Mouse (Mus musculus) heart, adult 2 months (tissue): ENCODE data around the gene D3Ertd254e. TPM values are rescaled to one million over a fixed set of nuclear protein-coding genes. Genes with fewer than 3 reads are reported as not detected.
"Not testable (repeated sequence)": the region's sequence is repeated elsewhere in the genome, so short reads cannot be mapped to it uniquely, and the experiment has no call there.

Experiments used
- DNase-seq, 2 experiments: peaks; one replicate each; pipeline ENCODE4 v3.0.0; 2021
- H3K27ac ChIP-seq: fragments of 200-600 bp; 2 replicates; pipeline ENCODE4 v1.8.1; 2022
- H3K27me3 ChIP-seq: fragments of 200-500 bp; 2 replicates; pipeline ENCODE4 v1.6.1; 2012; ENCODE audit warnings: mild to moderate bottlenecking, low read length, inconsistent platforms, mixed read lengths; ENCODE audit not compliant: control insufficient read depth, insufficient read depth
- H3K36me3 ChIP-seq: fragments of 200-500 bp; 2 replicates; pipeline ENCODE4 v1.6.1; 2012; ENCODE audit warnings: low read length, inconsistent platforms; ENCODE audit not compliant: control insufficient read depth, insufficient read depth
- H3K4me1 ChIP-seq: fragments of 200-500 bp; 2 replicates; pipeline ENCODE4 v1.6.1; 2011; ENCODE audit warnings: low read length; ENCODE audit not compliant: control insufficient read depth, insufficient read depth
- H3K4me3 ChIP-seq: fragments of 200-600 bp; 2 replicates; pipeline ENCODE4 v1.8.1; 2022
- H3K79me2 ChIP-seq: fragments of 200-500 bp; replicated peaks from 2 replicates; pipeline ENCODE4 v1.6.1; 2012; ENCODE audit warnings: mild to moderate bottlenecking, inconsistent platforms, low read length, moderate library complexity, mixed read lengths; ENCODE audit not compliant: control insufficient read depth, insufficient read depth
- H3K9ac ChIP-seq: fragments of 200-500 bp; 2 replicates; pipeline ENCODE4 v1.6.1; 2012; ENCODE audit warnings: low read depth, mild to moderate bottlenecking, control low read depth, inconsistent platforms, low read length, mixed read lengths
- CTCF ChIP-seq: fragments of 200-600 bp; IDR thresholded peaks from 2 replicates; pipeline ENCODE4 v1.8.1; 2022; ENCODE audit warnings: antibody characterized with exemption, mild to moderate bottlenecking, moderate library complexity
- EP300 ChIP-seq: fragments of 200-500 bp; IDR thresholded peaks from 2 replicates; pipeline ENCODE4 v1.6.1; 2011; ENCODE audit warnings: low read depth, low read length, control low read depth; ENCODE audit not compliant: insufficient read depth
- POLR2A ChIP-seq: fragments of 200-500 bp; IDR thresholded peaks from 2 replicates; pipeline ENCODE4 v1.6.1; 2011; ENCODE audit warnings: mild to moderate bottlenecking, low read depth, low read length, control low read depth; ENCODE audit not compliant: insufficient read depth
- WGBS: fragments of 180-500 bp; shearing (Covaris S2); methylation state at CpG from one replicate; pipeline ENCODE4 v1.1.7; 2018; 5-methylcytosine and 5-hydroxymethylcytosine counted together
- intact Hi-C: fragments of 180-260 bp; cut with DNase I; formaldehyde crosslinking; loops from one replicate; pipeline ENCODE4 v1.15.1; 2025
- long read RNA-seq: library from polyadenylated mRNA; stranded (forward); transcript quantifications from one replicate; pipeline ENCODE4 v2.0.0, GENCODE M21; 2021
- polyA plus RNA-seq: library from polyadenylated mRNA; depleted of rRNA; stranded (reverse); fragments of >200 nt; gene quantifications from 2 replicates; pipeline ENCODE4 v1.2.3, GENCODE M21; 2012; rRNA removed
- total RNA-seq, 2 experiments: library from RNA; stranded (reverse); gene quantifications; 2 replicates each; pipeline ENCODE4 v1.2.3; 2021

The D3Ertd254e gene
- total RNA-seq: 1 to 10 TPM; 3.4 to 3.7 TPM
- polyA plus RNA-seq: 0.96 and 2.5 TPM in 2 replicates
- long read RNA-seq, full-length matches to known transcripts: 1 of 1 reads
- long read RNA-seq, partial matches to known transcripts: 0 of 1 reads
- long read RNA-seq, other reads (novel, unspliced or antisense): 0 of 1 reads

DNA sequence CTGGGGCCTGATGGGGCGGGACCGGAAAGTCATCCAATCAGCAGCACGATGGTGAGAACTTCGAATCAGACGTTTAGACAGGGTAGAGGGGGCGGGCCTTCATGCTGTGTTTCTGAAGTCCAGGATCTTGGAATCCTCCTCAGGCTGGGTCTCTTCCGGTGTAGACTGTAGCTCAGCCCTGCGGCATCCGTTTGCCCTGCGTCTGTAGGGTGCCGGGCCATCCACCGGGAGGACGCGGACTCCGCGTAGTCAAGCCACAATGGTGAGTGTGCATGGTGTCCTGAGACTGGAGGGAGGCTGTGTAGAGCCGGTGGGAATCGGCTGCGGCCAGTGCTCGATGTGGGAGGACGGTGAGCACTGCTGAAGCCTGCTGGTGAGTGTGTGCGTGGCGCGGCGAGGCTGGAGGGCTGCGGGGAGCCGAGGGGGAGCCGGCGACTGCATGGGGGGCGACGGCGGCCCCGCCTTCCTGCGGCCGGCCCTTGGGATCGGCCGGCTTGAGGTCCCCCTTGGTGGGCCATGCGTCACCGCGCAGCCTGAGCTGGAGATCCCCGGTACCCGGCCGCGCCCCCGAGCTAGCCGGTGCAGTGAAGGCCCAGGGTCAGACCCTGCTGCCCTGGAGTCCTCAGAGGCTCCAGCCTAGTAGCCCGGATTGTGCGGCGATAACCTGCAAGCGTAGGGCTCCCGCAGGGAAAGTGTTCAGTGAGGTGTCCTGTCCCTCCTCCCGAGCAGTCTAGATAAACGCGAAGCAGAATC, at the start of gene D3Ertd254e:
TSS of gene D3Ertd254e (plus strand) at position 84 of the 753 bp plus-strand sequence.
- no peaks in the 10 kb centered on the region for H3K36me3 ChIP-seq
- peak within 1 kb of the TSS; percentile 94 for H3K9ac ChIP-seq
- TF ChIP-seq POLR2A (peak; percentile 86), CTCF (peak; percentile 17; the same call in 1 of the 2 replicates), EP300 (no peak)
- H3K4me3 ChIP-seq: peak within 1 kb of the TSS; percentile 78
- H3K27ac ChIP-seq: peak within 1 kb of the TSS; percentile 70
- peaks cover 2% of the 10 kb centered on the region for H3K4me1 ChIP-seq
- intact Hi-C loops: loop anchor here (5.0 kb wide), 2 partner anchors 84 to 154 kb away; partner anchors contain the start of gene Acad9
- H3K27me3 ChIP-seq: no peaks in the 10 kb centered on the region
- WGBS: under 1% methylated on average over 53 of the region's 54 CpGs
- DNase-seq: peak; percentile 84 to 92
- peaks cover 1% of the 10 kb centered on the region; the same call in 1 of the 2 replicates for H3K79me2 ChIP-seq

DNA sequence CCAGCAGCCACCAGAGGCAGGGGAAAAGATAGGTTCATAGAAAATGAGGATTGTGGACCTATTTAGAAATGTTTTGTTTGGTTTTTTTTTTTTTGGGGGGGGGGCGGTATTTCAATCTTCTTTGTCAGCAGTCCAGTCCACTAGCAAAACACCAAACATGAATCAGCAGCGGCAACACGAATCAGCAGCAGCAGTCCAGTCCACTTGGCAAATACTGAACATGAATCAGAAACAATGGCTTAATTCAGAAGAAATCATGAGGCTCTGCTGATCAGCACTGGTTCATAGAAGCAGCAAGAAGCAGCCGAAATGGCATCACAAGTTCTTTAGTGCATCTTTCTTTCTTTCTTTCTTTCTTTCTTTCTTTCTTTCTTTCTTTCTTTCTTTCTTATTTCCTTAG, 34.7 kb upstream of the D3Ertd254e start:
- Histone ChIP-seq H3K27me3 (no peaks in the 10 kb centered on the region), H3K27ac (no peak overlapping the region), H3K79me2 (no peaks in the 10 kb centered on the region), H3K36me3 (no peaks in the 10 kb centered on the region), H3K9ac (no peak overlapping the region), H3K4me3 (no peak overlapping the region), H3K4me1 (no peaks in the 10 kb centered on the region)
- DNase-seq: no peak
- intact Hi-C loops: no loop called here
- 74% methylated on average over 4 of the region's 4 CpGs for WGBS
- TF ChIP-seq POLR2A (no peak), EP300 (no peak), CTCF (no peak)

DNA sequence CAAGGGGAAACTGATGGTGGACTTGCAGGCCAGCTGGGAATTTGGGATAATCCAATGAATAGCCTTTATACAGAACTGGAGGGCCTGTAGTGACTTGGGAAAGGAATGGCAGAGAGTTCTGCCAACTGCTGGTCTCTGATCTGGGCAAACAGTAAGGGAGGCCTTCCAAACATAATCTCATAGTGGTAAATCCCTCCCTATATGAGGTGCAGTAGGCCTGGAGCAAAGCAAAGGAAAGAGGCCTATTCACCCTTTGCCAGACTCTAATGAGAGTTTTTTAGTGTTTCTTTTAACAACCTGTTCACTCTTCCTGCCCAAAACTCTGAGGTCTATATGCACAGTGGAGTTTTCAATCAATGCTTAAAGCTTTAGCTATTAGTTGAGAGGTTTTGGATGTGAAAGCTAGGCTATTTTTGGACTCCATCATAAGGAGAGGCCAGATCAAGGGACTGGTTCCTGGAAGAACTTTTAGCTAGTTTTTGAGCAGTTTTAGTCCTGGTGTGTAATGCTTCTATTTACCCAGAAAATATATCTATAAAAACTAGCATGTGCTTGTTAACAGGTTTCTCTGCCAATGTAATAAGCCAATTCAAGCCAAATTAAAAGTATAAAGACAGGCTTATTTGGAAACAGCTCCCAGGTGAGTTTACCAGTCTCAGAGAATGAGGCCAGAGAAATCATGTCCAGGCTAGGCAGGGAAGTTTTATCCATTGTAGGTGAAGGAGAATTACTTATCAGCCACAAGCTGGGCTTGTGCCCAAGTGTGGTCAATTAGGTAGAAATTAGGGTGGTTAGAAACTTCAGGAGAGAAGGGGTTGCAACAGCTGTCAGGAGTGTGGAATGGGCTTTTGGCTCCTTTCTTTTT, 30.9 kb upstream of the D3Ertd254e start:
- Histone ChIP-seq H3K27ac (no peak overlapping the region), H3K27me3 (no peaks in the 10 kb centered on the region), H3K9ac (no peak overlapping the region), H3K4me3 (no peak overlapping the region), H3K36me3 (no peaks in the 10 kb centered on the region), H3K79me2 (no peaks in the 10 kb centered on the region), H3K4me1 (no peaks in the 10 kb centered on the region)
- TF ChIP-seq EP300: no peak
- no peak for TF ChIP-seq POLR2A
- TF ChIP-seq CTCF: no peak
- DNase-seq: no peak
- intact Hi-C loops: no loop called here

DNA sequence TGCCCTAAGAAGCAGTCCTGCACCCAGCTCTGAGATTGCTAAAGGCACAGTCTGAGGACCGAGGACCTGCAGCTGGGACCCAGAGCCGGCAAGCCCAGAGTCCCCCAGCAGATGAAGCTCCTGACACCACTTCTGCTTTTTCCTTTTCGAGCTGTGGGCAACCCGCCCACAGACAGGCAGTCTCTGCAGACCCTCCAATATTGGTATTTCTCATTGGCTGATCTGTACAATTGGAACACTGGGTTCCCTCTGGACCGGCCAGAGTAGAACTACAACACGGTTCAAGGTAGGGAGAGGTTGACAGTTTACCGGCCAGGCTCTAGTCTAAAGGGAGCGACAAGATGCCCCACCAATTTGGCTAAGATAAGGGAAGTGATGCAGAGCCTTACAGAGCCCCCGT, 24.6 kb upstream of the D3Ertd254e start:
- intact Hi-C loops, H3K79me2 ChIP-seq, H3K36me3 ChIP-seq, H3K9ac ChIP-seq, H3K4me3 ChIP-seq, H3K4me1 ChIP-seq, DNase-seq, H3K27ac ChIP-seq, H3K27me3 ChIP-seq: not testable (repeated sequence)
- 91% methylated on average over 9 of the region's 9 CpGs for WGBS

DNA sequence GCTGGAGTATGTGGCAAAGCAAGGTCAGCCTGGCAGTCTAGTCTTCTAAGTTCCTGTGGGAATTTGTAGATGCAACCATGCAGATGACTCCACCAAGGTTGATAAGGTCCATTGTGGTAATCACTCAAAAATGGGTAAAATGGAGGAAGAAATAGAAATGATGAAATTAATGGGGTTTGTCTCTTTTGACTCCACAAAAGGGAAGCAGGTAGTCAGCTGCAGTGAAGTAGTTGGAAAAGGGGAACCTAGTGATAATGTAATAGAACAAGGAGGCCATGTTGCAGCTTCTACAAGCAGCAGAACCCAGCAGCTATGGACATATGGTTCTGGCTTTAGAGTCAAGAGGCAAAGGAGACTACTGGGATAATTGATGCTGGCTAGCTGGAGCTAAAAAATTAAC, 14.7 kb upstream of the D3Ertd254e start:
- TF ChIP-seq CTCF (no peak), EP300 (no peak), POLR2A (no peak)
- intact Hi-C loops: no loop called here
- DNase-seq: no peak
- Histone ChIP-seq H3K79me2 (no peaks in the 10 kb centered on the region), H3K36me3 (no peaks in the 10 kb centered on the region), H3K9ac (no peak overlapping the region), H3K27ac (no peak overlapping the region), H3K27me3 (no peaks in the 10 kb centered on the region), H3K4me3 (no peak overlapping the region), H3K4me1 (no peaks in the 10 kb centered on the region)

DNA sequence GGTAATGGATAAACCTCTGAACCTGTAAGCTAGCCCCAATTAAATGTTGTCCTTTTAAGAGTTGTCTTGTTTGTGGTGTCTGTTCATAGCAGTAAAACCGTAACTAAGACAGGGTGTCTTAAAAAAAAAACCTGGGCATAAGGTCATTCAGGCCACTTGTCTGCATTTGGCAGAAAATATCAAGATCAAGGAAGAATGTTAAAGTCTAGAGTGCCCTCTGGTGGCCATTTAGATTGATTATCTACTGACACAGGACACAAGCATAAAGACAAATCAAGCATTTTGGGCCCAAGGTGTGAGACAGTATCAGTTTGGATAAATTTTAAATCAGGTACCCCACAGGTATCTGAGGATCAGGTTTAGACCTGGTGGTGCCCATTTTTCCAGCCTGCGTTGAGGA, 13.3 kb upstream of the D3Ertd254e start:
- intact Hi-C loops: no loop called here
- Histone ChIP-seq H3K27me3 (no peaks in the 10 kb centered on the region), H3K9ac (no peak overlapping the region), H3K36me3 (no peaks in the 10 kb centered on the region), H3K4me1 (no peaks in the 10 kb centered on the region), H3K27ac (no peak overlapping the region), H3K4me3 (no peak overlapping the region), H3K79me2 (no peaks in the 10 kb centered on the region)
- DNase-seq: no peak
- TF ChIP-seq CTCF (peak; percentile 54), EP300 (no peak), POLR2A (no peak)
- 37% methylated on average over 2 of the region's 2 CpGs for WGBS
